In genomic region chr15:61707952-61708351, GRCm38 (mm10) we compare ENCODE assay signal across 9 mouse cellular contexts.
A peak's percentile ranks its signal among the peaks of the same experiment; 100 is the strongest.
DNase-seq lines count a peak whose midpoint lies in the region; ATAC-seq and TF ChIP-seq lines count a peak whose summit lies in the region.
"Had no signal": no experiment of that assay in that cellular context is flagged by ENCODE, and none has a peak within 500 bp of the region (broad histone marks: within the 10 kb centered on the region; RNA-seq: fewer than 3 reads in every experiment).

No protein-coding gene starts in this region.

- no peak overlapping the region for H3K4me3 ChIP-seq in embryonic facial prominence, embryonic 14.5 days (ENCODE audit: low read depth, low read length)
- H3K4me3 ChIP-seq in embryonic facial prominence, embryonic 10.5 days: no peak overlapping the region
- no peak overlapping the region for H3K4me3 ChIP-seq in heart, embryonic 12.5 days
- no peak overlapping the region for H3K4me3 ChIP-seq in lung, adult 2 months (replicated peaks; ENCODE audit: extremely low read depth, low read depth, low read length)
- H3K4me3 ChIP-seq: limb, embryonic 13.5 days had no signal

- no peaks in the 10 kb centered on the region for H3K9me3 ChIP-seq in embryonic facial prominence, embryonic 14.5 days (ENCODE audit: control insufficient read depth, low read length)
- no peaks in the 10 kb centered on the region for H3K9me3 ChIP-seq in embryonic facial prominence, embryonic 10.5 days
- H3K9me3 ChIP-seq in heart, embryonic 12.5 days (replicated peaks): no peaks in the 10 kb centered on the region
- H3K9me3 ChIP-seq: limb, embryonic 13.5 days had no signal

- ATAC-seq in embryonic facial prominence, embryonic 14.5 days (ENCODE audit: low read depth): no peak
- ATAC-seq in heart, embryonic 12.5 days (ENCODE audit: insufficient number of reproducible peaks, low FRiP score): 0 out of 2 replicates have a peak, but pooled peaks have one; percentile 25
- no peak for ATAC-seq in granulocyte monocyte progenitor cell, adult 5-6 weeks (replicated peaks; ENCODE audit: poor library complexity, severe bottlenecking)

- no peak for TF ChIP-seq CTCF in lung, adult 2 months (IDR thresholded peaks at IDR 0.05; ENCODE audit: insufficient read depth, low read length)

- H3K4me2 ChIP-seq in embryonic facial prominence, embryonic 14.5 days (ENCODE audit: low read depth, low read length): no peak overlapping the region
- no peak overlapping the region for H3K4me2 ChIP-seq in heart, embryonic 12.5 days
- H3K4me2 ChIP-seq: limb, embryonic 13.5 days had no signal

- no peak overlapping the region for H3K9ac ChIP-seq in embryonic facial prominence, embryonic 14.5 days (ENCODE audit: low read depth, low read length)
- H3K9ac ChIP-seq in heart, embryonic 12.5 days: no peak overlapping the region
- H3K9ac ChIP-seq: limb, embryonic 13.5 days had no signal

- no peaks in the 10 kb centered on the region for H3K36me3 ChIP-seq in embryonic facial prominence, embryonic 14.5 days (ENCODE audit: control insufficient read depth, insufficient read depth, low read length)
- no peaks in the 10 kb centered on the region for H3K36me3 ChIP-seq in embryonic facial prominence, embryonic 10.5 days (replicated peaks)
- H3K36me3 ChIP-seq in heart, embryonic 12.5 days: no peaks in the 10 kb centered on the region
- H3K36me3 ChIP-seq: limb, embryonic 13.5 days had no signal

- H3K27ac ChIP-seq in embryonic facial prominence, embryonic 14.5 days (replicated peaks; ENCODE audit: low read depth, low read length): no peak overlapping the region
- H3K27ac ChIP-seq in embryonic facial prominence, embryonic 10.5 days (replicated peaks): no peak overlapping the region
- H3K27ac ChIP-seq in heart, embryonic 12.5 days (ENCODE audit: poor library complexity, severe bottlenecking): 0 out of 2 replicates have a peak overlapping the region, but pooled peaks have one; percentile 11
- H3K27ac ChIP-seq: limb, embryonic 13.5 days had no signal

- no peaks in the 10 kb centered on the region for H3K4me1 ChIP-seq in embryonic facial prominence, embryonic 14.5 days (ENCODE audit: control insufficient read depth, insufficient read depth, low read length)
- H3K4me1 ChIP-seq in embryonic facial prominence, embryonic 10.5 days: no peaks in the 10 kb centered on the region
- peaks cover 8% of the 10 kb centered on the region; the same call in 1 of the 2 replicates for H3K4me1 ChIP-seq in heart, embryonic 12.5 days (replicated peaks)
- H3K4me1 ChIP-seq in lung, adult 2 months (ENCODE audit: control insufficient read depth, insufficient read depth, low read length): no peaks in the 10 kb centered on the region
- H3K4me1 ChIP-seq: limb, embryonic 13.5 days had no signal

- WGBS in embryonic facial prominence, embryonic 14.5 days: 70% methylated on average over 6 of the region's 6 CpGs
- 89% methylated on average over 6 of the region's 6 CpGs for WGBS in embryonic facial prominence, embryonic 10.5 days
- 37% methylated on average over 6 of the region's 6 CpGs for WGBS in heart, embryonic 12.5 days
- 17% methylated on average over 6 of the region's 6 CpGs for WGBS in lung, adult 2 months

- TF ChIP-seq POLR2A in lung, adult 2 months (IDR thresholded peaks at IDR 0.05; ENCODE audit: borderline replicate concordance, extremely low read depth, low read depth, low read length): no peak

- DNase-seq in embryonic facial prominence, embryonic 14.5 days (ENCODE audit: low spot score): peak; percentile 79
- no peak for DNase-seq in embryonic facial prominence, embryonic 10.5 days (ENCODE audit: low spot score)
- peak; percentile 8 for DNase-seq in NIH3T3 (ENCODE audit: low read depth)
- peak; percentile 6 for DNase-seq in lung, adult 2 months
- DNase-seq in thymus, postnatal 25 days: no peak
- no peak for DNase-seq in cerebellum, postnatal 25 days

- no peaks in the 10 kb centered on the region for H3K27me3 ChIP-seq in embryonic facial prominence, embryonic 14.5 days (replicated peaks; ENCODE audit: control insufficient read depth, insufficient read depth, low read length)
- H3K27me3 ChIP-seq in embryonic facial prominence, embryonic 10.5 days (replicated peaks; ENCODE audit: low read depth, poor library complexity, severe bottlenecking): no peaks in the 10 kb centered on the region
- H3K27me3 ChIP-seq in heart, embryonic 12.5 days (replicated peaks): 0 out of 2 replicates have a peak, but pooled peaks cover 4% of the 10 kb centered on the region
- H3K27me3 ChIP-seq: limb, embryonic 13.5 days had no signal

Comparison
In these comparisons a context has a peak if more than half of its experiments do, and no peak if none do; other contexts are left out.
1. DNase-seq: peak in embryonic facial prominence, embryonic 14.5 days (single experiment), NIH3T3 (single experiment) and lung, adult 2 months (single experiment); none in embryonic facial prominence, embryonic 10.5 days (single experiment), thymus, postnatal 25 days (single experiment) and cerebellum, postnatal 25 days (0 of 2).